Mouse (Mus musculus) liver, adult 2 months (tissue): ENCODE data around the gene Rpl19.

Experiments
- CTCF ChIP-seq: fragments of 200-500 bp; IDR thresholded peaks from 2 replicates; pipeline ENCODE4 v1.5.1; 2011; ENCODE audit warnings: low read depth, low read length, control low read depth
- POLR2A ChIP-seq: fragments of 200-500 bp; IDR thresholded peaks from 2 replicates; pipeline ENCODE4 v1.6.1; 2011; ENCODE audit warnings: low read length, control low read depth; ENCODE audit not compliant: insufficient read depth; ENCODE audit errors: extremely low read depth

GRCm38 (mm10) chr11:97977797-97978196 lies 48.7 kb upstream of the Rpl19 start:
- TF ChIP-seq CTCF: no peak
- no peak for TF ChIP-seq POLR2A
